Mouse (Mus musculus) heart, postnatal 14 days (tissue): ENCODE results near the gene Cd151. TPM values are rescaled to one million over a fixed set of nuclear protein-coding genes. Genes with fewer than 3 reads are reported as not detected.

ENCODE experiments used
- total RNA-seq, 2 experiments: library from RNA; stranded (reverse); gene quantifications; 2 replicates each; pipeline ENCODE4 v1.2.3; 2021

The Cd151 gene
- total RNA-seq, 2 experiments from 2014 or later, result 258 to 268 TPM

Other genes with a start within 250 kb of the Cd151 start
- 10 to 100 TPM; 43.4 to 44.3 TPM for gene Phrf1, start 238.6 kb upstream of the Cd151 start, total RNA-seq
- gene Irf7, start 200.9 kb upstream of the Cd151 start, total RNA-seq, result 1 to 10 TPM; 1.6 to 1.7 TPM
- gene Cdhr5, start 190.6 kb upstream of the Cd151 start, total RNA-seq, result not detected
- not detected for gene Sct, start 188.3 kb upstream of the Cd151 start, total RNA-seq
- gene Drd4, start 175.4 kb upstream of the Cd151 start, total RNA-seq, result not detected
- gene Deaf1, start 139.7 kb upstream of the Cd151 start, total RNA-seq, result 10 to 100 TPM; 20.0 to 22.1 TPM
- 10 to 100 TPM; 13.6 to 16.1 TPM for gene Tmem80, start 139.7 kb upstream of the Cd151 start, total RNA-seq
- 1 to 10 TPM; 2.7 to 3.0 TPM for gene Eps8l2, start 128.5 kb upstream of the Cd151 start, total RNA-seq
- 100 to 1,000 TPM; 125 to 126 TPM for gene Taldo1, start 75.2 kb upstream of the Cd151 start, total RNA-seq
- 10 to 100 TPM; 12.5 to 13.3 TPM for gene Gatd1, start 53.3 kb upstream of the Cd151 start, total RNA-seq
- gene Cend1, start 37.9 kb upstream of the Cd151 start, total RNA-seq, result 1 to 10 TPM; 1.5 to 1.7 TPM
- gene Slc25a22, start 29.5 kb upstream of the Cd151 start, total RNA-seq, result 10 to 100 TPM; 65.5 to 67.6 TPM
- gene Pidd1, start 23.4 kb upstream of the Cd151 start, total RNA-seq, result 1 to 10 TPM; 1.1 to 1.2 TPM
- gene Rplp2, start 20.0 kb upstream of the Cd151 start, total RNA-seq, result 100 to 1,000 TPM; 876 to 946 TPM
- gene Pnpla2, start 12.2 kb upstream of the Cd151 start, total RNA-seq, result 100 to 1,000 TPM; 351 to 430 TPM
- 10 to 100 TPM; 25.2 to 27.9 TPM for gene Cracr2b, start 6.3 kb upstream of the Cd151 start, total RNA-seq
- gene Polr2l, start 7.7 kb downstream of the Cd151 start, total RNA-seq, result 10 to 100 TPM; 69.8 to 71.4 TPM
- gene Tspan4, start 7.8 kb downstream of the Cd151 start, total RNA-seq, result 10 to 100 TPM; 24.0 to 31.2 TPM
- gene Chid1, start 72.5 kb downstream of the Cd151 start, total RNA-seq, result 10 to 100 TPM; 42.6 to 42.8 TPM
- gene Ap2a2, start 94.8 kb downstream of the Cd151 start, total RNA-seq, result 10 to 100 TPM; 51.4 to 52.2 TPM
- not detected for gene Muc6, start 187.9 kb downstream of the Cd151 start, total RNA-seq
- gene Muc2, start 222.9 kb downstream of the Cd151 start, total RNA-seq, result under 1 TPM; 0.10 to 0.26 TPM